Mouse (Mus musculus): Measurements from ENCODE around the gene Slc4a2.
A peak's percentile ranks its signal among the peaks of the same experiment; 100 is the strongest.

The Slc4a2 gene

DNA sequence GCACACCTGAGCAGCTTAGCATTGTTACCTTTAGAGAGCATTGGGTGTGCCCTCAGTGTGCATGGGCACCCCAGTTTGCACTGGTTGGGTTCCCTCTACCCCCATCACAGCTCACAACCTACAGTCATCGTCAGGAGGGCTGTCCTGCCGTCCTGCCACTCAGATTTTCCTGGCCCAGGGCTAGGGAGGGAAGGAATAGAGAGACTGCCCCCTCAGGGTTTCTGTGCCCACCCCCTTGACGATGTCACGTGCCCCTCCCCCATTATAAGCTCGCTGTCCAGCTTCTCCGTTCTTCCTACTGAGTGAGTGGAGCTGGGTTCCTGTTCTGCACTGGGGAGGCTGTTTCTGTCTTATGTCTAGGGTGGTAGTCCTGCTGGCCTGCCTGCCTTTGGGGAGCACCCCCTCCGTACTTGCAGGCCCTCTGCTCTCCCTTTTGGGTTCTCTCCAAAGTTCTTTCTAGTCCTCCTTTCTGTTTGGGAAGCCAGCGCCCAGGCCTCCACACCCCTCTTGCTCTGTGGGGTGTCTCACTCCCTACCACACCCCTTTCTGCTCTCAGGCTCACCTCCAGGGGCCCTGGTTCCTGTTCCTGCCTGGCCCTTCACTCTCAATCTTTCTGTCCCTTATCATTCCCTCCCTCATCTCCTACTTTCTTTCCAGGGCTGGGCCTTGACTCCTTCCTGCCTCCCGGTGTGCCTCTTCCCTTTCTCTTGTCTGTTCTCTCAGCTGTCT lies 3.1 kb downstream of the Slc4a2 start:
- DNase-seq (ENCODE audit: low spot score in 2 of 2): no peak

DNA sequence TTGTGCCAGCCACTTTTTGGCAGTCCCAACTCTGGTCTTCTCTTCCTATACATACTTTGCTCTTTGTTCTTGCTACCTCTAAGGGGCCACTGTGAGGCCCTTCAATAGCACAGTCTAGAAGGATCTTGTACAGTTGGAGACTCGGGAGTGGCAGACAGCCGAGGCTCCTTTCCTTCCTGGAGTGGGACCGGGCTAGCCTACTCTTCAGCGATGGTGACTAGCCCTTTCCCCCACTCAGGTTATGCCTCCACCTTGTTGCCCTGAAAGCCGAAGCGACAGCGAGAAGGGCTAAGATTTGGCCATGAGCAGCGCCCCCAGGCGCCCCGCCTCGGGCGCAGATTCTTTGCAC lies 3.6 kb downstream of the Slc4a2 start:
- no peak for DNase-seq (ENCODE audit: low spot score in 2 of 2)

DNA sequence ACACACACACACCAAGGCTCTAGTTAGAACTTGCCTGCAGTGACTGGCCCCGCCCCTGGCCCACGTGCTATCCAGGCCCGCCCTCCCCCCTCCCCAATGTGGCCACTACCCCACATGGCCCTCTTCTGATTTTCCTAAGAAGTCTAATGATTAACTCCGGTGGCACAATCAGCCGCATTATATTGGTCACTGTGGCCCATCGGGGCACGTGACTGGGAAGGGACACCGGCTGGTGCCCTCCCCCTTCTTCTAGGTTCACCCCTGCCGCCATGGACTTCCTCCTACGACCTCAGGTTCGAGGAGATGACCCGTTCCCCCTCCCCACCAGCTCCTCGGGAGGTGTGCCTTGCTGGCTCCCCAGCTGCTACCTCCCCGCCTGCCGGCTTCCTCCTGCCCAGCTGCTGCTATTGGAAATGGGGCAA lies 4.4 kb downstream of the Slc4a2 start:
- DNase-seq (ENCODE audit: low spot score in 2 of 2): no peak

DNA sequence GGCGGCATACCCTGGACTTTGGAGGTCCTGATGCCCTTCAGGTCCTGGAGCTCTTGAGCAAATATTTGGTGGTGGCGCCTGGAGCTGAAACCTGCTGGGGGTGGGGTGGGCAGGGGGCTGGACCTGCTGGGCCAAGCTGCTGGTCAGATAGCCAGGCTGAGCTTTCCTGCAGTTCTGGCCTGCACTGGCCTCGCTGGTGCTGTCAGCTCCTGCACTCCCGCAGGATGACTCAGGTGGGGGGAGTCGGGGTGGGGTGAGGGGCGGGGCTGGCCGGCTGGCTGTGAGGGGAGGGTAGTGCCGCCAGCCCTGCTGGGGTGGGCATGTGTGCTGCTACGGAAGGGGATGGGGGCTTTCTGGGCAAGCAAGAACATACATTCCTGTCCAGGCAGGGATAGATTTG lies 5.0 kb downstream of the Slc4a2 start:
- no peak for DNase-seq (ENCODE audit: low spot score in 2 of 2)

DNA sequence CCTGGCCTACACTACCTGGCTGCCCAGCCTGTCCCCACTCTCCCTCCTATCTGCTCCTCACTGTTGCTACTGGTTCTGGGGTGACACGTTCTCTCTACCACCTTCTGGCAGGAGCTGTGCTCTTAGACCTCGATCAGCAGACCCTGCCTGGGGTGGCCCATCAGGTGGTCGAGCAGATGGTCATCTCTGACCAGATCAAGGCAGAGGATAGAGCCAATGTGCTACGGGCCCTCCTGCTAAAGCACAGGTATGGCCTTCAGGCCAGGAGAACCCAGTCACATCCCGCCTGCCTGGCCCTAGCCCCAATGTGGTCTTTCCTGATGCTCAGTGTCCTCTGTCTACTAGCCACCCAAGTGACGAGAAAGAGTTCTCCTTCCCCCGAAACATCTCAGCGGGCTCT lies 10.4 kb downstream of the Slc4a2 start:
- DNase-seq (ENCODE audit: low spot score in 2 of 2): no peak

DNA sequence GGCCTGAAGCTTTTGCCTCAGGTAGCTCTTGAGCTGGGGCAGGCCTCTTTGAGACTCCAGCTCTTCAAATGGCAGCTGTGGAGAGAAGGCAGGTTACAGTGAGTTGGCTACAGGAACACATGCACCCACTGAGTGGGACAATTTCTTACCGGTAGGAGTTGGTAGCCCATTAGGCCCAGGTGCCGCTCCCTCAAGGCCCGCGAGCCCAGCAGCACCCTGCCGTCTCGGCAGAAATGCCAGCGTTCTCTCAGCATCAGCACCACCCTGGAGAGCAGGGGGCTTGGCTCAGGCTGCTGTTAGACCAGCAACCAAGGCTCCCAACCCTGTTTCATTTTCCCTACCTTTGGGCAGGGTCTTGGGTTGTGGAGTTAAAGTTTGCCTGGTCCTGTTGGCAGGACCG lies 17.6 kb downstream of the Slc4a2 start:
- no peak for DNase-seq (ENCODE audit: low spot score in 2 of 2)

DNA sequence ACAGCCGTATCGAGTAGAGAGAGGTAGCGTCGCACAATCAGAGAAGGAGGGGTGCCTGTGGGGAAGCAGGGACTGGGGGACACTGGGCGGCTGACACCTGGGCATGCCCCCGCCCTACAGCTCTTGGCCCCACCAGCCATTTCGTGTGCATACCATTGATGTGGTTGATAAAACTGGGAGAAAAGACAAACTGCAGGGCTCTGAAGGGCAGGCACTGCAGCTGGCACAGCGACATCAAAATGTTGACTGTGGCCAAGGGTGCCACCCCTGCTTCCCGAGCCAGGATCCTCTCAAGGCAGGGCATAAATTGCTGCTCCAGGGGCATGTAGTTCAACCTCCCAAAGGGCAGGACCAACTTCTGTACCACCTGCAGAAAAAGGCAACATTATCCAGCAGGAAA lies 18.4 kb downstream of the Slc4a2 start:
- no peak for DNase-seq (ENCODE audit: low spot score in 2 of 2)

DNA sequence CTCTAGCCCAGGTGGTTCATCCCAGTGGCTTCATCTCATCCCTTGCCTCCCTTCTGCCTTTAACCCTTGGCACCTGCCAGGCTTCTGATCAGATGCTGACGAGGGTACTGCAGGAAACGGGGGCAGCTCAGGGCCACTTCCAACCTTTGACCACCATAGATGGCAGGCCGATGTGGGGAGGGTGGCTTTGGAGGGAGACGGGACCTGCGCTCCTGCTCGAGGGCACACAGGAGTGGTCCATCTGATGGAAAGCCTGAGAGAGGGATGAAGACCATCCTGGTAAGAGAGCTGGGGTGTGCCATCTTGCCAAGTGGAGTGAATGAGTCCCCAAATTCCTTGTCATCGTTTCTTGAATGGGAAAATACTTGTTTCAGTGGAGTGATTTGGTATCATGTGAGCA lies 19.6 kb downstream of the Slc4a2 start:
- peak in 1 of 2 experiments; percentile 59 for DNase-seq (ENCODE audit: low spot score in 2 of 2)

DNA sequence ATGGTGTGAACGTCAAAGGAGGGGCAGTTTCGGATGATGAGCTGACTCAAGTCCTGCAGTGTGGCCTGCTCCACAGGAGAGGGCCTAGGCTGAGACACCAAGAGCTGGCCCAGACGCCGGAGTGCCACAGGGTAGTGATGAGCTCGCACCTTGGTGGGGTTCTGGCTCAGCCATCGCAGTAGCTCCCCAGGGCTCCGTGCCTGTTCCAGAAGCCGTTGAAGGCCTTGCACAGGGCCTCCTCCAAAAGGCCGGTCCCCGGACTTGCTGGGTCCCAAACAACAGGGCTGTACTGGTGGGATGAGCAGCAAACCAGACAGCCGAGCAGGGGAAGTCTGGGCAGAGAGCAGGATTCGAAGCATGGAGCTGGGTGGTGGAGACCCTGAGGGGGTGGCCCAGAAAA lies 20.3 kb downstream of the Slc4a2 start:
- peak in 1 of 2 experiments; percentile 67 for DNase-seq (ENCODE audit: low spot score in 2 of 2)

DNA sequence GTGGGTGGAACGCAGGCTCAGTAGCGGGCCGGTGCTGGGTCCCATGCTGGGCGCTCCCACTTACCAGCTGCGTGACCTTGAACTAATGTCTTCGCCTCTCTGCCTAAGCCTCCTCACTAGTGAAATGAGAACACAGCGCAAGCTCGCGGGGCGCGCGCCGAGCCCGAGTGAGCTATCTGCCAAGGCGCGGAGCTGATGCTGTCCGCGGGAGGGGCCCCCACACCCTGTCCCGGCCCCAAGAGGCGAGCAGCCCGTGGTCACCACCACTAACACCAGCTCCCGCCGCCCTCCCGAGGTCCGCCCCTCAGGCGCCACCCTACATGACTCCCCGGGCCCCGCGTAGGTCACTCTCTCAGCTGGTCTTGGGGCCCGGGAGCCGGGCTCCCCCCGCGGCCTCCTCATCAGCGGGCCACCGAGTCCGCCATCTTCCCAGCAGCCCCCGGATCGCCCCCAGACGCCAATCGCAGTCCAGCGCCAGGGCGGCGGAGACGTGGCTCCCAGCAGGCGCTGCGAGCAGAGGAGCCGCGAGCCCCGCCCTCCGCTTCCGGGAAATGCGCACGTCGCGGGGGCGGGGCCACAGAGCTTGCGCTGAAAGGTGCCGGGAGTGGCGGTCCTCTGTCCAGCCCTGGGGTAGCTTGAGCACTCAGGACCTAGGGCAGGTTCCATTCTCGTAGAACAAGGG lies 21.2 kb downstream of the Slc4a2 start, which contains the start of gene Fastk:
Gene Fastk (minus strand): TSS at position 542 of the 682 bp plus-strand sequence.
- peak; percentile 92 to 97 for DNase-seq (ENCODE audit: low spot score in 2 of 2)

DNA sequence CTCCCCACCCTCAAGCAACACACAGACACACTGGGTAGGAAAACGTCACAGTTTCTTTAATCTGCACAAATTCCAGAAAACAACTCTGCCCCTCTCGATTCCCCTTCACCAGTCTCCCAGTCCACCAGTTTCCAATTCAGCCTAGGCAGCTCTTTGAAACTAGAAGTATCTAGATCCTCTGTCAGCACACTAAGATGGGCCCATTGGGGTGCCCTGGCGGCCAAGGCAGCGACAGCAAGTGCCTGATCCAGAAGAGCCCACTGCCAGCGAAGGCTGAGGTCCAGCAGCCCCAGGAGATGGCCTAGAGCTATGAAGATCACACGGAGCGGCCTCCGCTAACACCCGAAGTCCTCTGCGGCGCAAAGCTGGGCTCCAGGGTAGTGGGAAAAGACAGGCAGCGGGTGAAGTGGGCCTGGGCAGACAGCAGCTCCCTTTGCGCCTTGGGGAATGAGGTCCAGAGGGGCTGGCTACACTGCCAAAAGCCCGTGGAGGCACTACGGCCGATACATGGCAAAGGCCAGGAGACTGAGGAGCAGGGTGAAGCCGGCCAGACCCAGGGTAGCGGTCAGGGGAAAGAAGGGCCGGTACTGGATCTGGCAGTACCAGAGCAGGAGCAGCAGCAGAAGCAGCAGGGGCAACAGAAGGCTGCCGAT lies 21.9 kb downstream of the Slc4a2 start:
- no peak for DNase-seq (ENCODE audit: low spot score in 2 of 2)

DNA sequence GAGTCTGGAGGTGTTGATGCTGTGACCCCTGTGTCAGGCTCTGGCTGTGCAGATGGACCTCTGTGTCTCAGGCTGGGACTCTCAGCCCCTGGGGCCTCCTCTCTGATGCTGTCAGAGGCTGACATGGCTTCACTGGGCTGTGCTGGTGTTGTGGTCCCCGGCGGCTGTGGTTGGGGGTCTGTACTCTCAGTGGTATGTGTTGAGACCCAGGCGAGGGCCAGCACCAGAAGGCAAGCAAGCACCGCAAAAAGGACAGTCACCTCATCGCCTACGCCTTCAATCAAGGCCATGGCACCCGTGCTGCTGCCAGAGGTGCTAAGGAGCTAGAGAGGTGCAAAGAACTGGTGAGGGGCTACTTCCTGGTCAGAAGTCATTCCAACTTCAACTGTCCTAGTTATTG lies 23.0 kb downstream of the Slc4a2 start:
- peak in 1 of 2 experiments; percentile 64 for DNase-seq (ENCODE audit: low spot score in 2 of 2)

DNA sequence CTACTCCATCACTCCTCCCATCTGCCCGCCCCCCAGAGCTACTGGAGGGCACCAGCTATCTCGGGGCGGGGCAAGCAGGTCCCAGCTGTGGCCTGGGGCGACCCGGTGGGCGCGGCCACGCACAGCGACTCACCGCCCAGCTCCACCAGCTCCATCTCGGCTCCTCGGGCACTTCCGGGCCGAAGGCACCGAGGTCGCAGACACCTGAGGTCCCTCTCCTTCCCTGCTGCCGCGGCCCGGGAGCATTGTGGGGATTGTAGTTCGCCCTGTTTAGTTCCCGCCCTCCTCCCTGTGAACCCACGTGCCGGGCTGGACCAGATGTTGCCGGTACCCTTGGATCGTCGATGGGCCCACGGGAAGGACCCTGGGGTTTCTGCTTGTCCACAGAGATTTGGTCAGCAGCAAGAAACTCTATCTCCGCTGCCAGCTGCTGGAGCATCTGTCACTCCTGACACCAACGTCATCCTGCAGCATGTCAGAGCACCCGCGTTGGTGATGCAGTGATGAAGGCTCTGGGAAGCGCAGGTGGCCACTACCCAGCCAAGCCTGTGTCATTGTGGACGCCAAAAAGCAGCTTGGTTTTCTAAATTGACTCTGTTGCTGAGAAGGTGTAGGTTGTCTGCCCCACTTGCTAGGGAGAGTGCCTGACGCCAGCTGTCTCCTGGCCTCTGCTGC lies 24.1 kb downstream of the Slc4a2 start, which contains the start of gene Tmub1:
Gene Tmub1 (minus strand): TSS at position 231 of the 675 bp plus-strand sequence.
- peak; percentile 80 to 88 for DNase-seq (ENCODE audit: low spot score in 2 of 2)

DNA sequence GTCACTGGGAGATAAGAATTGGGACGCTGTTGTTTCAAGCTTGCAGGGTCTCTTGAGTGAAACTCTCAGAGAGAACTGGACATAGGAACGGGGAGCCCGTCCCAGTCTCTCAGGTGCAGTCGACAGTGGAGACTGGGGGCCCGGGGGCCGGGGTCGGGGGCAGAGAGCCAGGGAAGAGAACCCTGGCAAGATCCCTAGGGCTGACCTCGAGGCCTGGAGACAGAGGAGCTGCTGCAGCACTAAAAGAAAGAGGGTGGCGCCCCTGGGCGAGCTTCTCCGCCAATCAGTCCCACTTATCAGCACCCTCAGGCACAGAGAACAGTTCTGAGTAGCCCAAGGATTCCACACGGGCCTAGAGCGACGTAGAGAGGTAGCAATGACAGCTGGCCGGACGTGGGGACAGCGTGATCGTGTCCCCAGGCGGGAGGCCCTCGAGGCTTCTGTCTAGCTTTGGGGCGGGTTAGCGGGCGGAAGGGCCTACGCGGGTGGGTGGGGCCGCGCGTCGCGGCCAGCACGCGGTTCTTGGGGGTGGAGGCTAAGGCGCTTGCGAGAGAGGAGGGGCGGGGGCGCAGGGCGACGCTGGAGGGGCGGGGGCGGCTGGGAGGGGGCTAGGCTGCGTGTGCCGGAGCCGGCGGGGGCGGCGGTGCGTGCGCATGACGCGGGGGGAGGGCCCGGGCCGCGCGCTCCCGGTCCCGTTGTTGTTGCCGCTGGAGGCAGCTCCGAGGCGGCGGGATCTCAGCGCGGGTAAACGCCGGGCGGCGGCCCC lies 27.8 kb downstream of the Slc4a2 start:
- peak; percentile 78 to 88 for DNase-seq (ENCODE audit: low spot score in 2 of 2)

DNA sequence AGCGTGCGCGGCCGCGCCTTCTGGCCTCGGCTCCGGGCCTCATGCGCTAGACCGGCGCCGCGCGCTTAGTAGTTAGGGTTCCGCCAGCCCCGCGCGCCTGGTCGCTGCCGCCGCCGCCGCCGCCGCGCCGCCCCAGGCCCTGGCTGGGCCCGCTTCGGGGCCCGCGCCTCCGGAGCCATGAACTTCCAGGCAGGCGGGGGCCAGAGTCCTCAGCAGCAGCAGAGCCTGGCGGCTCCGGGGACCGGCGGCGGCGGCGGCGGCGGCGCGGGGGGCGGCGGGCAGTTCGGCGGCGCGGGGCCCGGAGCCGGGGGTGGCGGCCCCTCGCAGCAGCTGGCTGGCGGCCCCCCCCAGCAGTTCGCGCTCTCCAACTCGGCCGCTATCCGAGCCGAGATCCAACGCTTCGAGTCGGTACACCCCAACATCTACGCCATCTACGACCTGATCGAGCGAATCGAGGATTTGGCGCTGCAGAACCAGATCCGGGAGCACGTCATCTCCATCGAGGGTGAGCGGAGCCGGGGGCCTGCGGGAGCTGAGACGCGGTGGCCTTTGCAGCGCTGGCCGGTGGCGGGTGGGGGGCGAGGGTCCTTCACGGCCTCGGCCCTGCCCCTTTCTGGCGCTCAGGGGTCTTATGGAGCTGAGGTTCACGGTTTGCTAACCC lies 28.5 kb downstream of the Slc4a2 start, which contains the start of gene Agap3:
Gene Agap3 (plus strand): TSS at position 148 of the 661 bp plus-strand sequence.
- DNase-seq (ENCODE audit: low spot score in 2 of 2): peak; percentile 34 to 78

DNA sequence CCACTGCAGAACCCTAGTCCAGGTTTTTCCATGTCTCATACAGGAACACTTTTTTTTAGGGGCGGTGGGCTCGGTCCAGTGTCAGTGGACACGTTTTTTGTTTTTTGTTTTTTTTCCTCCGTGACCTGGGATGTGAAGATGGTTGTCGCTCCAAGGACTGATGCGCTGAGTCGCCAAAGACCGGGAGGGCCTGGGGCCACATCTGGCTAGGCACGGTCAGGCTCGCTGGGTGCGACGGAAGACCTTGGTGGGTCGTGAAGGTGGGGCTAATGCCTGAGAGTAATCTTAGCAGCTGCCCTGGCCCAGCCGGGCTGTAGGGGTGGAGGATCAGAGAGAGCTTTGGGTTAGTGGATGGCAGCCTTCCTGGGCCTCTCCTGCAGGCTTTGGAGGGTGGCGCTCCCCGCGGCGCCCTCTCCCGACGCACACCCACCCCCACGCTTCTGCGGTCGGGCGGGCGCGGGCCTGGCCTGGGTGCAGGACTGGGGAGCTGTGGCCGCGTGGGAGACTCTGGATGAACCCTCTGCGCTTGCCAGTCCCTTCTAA lies 29.1 kb downstream of the Slc4a2 start:
- peak; percentile 48 to 79 for DNase-seq (ENCODE audit: low spot score in 2 of 2)

DNA sequence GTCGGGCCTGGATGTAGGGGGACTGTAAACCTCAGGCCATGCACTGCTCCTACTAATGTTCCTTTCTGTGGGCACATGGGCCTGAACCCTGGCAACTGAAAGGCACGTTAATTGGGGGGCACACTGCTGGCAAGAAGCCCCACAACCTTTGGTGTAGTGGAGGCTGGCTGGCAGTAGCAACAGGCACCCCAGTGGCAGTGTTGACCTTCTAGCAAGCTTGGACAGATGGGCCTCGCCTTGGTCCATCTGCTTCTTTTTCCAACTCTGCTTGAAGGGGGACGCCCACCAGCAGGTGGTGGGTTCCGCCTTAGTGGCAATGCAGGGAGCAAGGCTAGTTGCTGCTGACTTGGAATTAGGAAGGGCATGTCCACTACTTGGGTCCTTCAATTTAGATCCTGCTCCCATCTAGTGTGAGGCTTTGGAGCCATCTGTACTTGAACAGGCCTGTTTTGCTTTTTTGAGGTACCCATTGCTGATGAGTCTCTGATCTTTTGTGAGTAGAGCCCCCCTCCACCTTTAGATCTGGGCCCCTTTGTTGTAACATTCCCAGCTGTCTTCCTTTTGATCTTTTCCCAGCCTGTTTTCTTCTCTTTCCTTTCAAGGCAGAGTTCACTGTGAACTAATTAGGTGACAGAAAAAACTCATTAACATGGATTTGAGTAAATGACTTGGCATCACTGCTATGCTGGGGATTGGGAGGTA lies 29.8 kb downstream of the Slc4a2 start:
- peak in 1 of 2 experiments; percentile 63 for DNase-seq (ENCODE audit: low spot score in 2 of 2)

DNA sequence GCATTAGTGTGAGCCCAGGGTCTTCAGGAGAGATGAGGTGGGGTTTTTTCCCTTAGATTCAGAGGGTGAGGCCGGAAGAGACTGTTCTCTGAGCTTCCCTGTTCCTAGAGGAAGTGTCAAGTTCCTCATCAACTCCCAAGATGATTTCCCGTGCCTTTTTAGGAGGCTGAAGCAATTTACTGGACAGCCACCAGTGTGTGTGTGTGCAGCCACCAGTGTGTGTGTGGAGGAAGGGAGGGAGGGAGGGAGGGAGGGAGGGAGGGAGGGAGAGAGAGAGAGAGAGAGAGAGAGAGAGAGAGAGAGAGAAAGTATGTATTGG lies 30.3 kb downstream of the Slc4a2 start:
- DNase-seq (ENCODE audit: low spot score in 2 of 2): no peak

DNA sequence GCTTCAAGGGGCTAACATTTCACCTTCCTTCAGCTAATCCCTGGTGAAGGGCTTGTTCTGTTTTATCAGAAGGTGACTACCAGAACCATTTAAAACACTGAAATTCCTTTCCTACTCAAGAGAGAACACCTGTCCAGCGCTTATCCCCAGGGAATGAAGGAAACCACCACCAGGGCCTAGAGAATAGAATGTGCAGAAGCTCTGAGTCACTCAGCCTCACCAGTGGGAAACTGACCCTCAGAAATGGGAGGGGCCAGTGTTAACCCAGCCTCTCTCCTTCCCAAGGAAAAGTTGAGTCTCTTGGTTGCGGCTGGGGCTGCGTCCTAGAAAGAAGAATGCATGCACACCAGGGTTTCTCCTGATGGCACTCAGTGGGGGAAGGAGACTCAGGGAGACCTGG lies 31.4 kb downstream of the Slc4a2 start:
- DNase-seq (ENCODE audit: low spot score in 2 of 2): no peak

DNA sequence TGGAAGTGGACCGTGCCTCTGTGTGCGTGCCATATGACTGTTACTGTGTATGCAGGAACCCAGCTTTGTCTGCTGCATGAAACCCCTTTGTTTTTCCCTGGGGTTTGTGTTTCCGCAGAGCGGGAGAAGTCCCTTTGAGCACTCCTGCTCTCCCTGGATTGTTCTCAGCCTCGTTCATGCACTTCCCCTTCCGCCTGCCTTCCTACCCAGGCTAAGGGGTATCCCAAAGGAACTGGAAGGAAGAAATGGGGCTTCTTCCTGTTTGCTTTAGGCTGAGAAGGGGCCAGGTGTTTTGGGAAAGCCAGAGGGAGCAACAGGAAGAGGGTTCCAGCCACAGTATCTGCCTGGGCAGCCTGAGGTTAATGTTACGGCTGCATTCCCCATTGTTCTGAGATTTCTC lies 32.0 kb downstream of the Slc4a2 start:
- DNase-seq (ENCODE audit: low spot score in 2 of 2): no peak
